Mouse (Mus musculus) megakaryocyte, embryonic 14.5 days (primary cell): ENCODE measurements around the gene 5330417C22Rik. TPM values are rescaled to one million over a fixed set of nuclear protein-coding genes. Genes with fewer than 3 reads are reported as not detected.
"Not testable (repeated sequence)": the region's sequence is repeated elsewhere in the genome, so short reads cannot be mapped to it uniquely, and the experiment has no call there.

Experiments used
- H3K27me3 ChIP-seq: replicated peaks from 2 replicates; pipeline ENCODE3; 2012; ENCODE audit warnings: inconsistent platforms
- H3K36me3 ChIP-seq: replicated peaks from 2 replicates; pipeline ENCODE3; 2012; ENCODE audit warnings: low read length, inconsistent platforms, mixed read lengths
- H3K4me1 ChIP-seq: 2 replicates; pipeline ENCODE4 v1.6.1; 2012; ENCODE audit warnings: inconsistent platforms
- H3K4me3 ChIP-seq: replicated peaks from 2 replicates; pipeline ENCODE3; 2012; ENCODE audit warnings: moderate library complexity, mild to moderate bottlenecking, inconsistent platforms
- H3K9me3 ChIP-seq: 2 replicates; pipeline ENCODE4 v1.6.1; 2012; ENCODE audit warnings: inconsistent platforms
- FLI1 ChIP-seq: IDR thresholded peaks from 2 replicates; pipeline ENCODE4 v1.6.1; 2012; ENCODE audit warnings: low read length, inconsistent platforms, mixed read lengths
- GATA1 ChIP-seq: IDR thresholded peaks from 3 replicates; pipeline ENCODE4 v1.6.1; 2012; ENCODE audit warnings: mixed read lengths, low read length, inconsistent platforms, borderline replicate concordance
- polyA plus RNA-seq: library from polyadenylated mRNA; stranded (reverse); fragments of >175 nt; gene quantifications from 2 replicates; pipeline ENCODE4 v1.2.3, GENCODE M21; 2012; ENCODE audit warnings: low replicate concordance; ENCODE audit not compliant: insufficient read depth

Gene 5330417C22Rik
- polyA plus RNA-seq, 1 experiment, result not detected

DNA sequence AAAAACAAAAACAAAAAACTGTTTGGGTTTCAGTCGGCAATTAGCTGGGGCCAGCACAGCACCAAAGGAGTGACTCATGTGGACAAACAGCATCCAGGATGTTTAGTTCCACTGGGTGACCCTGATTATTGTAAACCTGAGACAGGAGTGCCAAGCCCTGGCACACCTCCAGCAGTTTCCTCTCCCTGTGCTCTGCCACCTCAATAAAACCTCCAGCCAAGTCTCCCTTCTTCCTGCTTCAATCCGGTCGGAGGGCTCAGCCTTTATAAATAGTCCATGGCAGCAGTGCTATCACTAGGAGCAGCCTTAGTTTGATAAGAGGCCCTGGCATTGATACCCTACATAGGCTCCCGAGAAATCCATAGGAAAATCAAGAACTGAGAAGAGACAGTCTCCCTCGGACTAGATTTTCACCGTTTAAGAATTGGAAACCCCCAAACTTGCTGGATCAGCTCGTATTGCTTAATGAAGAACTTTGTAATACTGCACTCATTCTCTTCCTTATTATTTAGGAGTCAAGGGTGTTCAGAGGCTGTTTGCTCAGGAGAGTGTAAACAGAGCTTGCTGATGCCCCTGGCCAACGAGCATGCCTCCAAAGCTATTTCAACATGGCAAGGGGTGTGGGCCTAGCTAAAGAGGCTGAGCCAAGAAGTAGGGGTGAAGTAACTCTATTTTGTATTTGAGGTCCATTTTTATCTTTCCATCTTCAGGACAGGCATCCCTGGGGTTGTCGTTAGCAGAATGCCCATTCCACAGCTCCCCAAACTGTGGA lies 3.0 kb downstream of the 5330417C22Rik start:
- Histone ChIP-seq H3K36me3 (no peaks in the 10 kb centered on the region), H3K9me3 (peaks cover 10% of the 10 kb centered on the region), H3K4me1 (peaks cover 19% of the 10 kb centered on the region), H3K27me3 (peaks cover 53% of the 10 kb centered on the region), H3K4me3 (no peak overlapping the region)
- TF ChIP-seq GATA1, result no peak
- no peak for TF ChIP-seq FLI1

DNA sequence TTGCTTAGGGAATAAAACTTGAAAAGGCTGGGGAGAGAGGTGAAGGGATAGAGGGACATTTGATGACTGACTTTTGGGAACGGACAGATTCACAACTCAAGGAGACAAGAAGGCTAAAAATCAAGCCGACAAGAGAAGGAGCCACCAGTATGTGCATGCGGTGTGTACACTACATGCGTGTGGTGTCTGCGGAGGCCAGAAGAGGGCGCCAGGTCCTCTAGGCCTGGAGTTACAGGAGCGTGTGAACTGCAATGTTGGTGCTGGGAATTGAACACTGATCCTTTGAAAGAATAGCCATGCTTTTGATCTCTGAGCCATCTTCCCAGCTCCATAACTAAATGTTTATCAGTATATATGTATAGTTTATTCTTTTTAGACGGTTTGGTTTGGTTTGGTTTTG lies 7.8 kb downstream of the 5330417C22Rik start:
- Histone ChIP-seq H3K36me3 (no peaks in the 10 kb centered on the region), H3K27me3 (peaks cover 22% of the 10 kb centered on the region), H3K4me3 (no peak overlapping the region), H3K9me3 (peaks cover 17% of the 10 kb centered on the region), H3K4me1 (no peaks in the 10 kb centered on the region)
- TF ChIP-seq GATA1, result no peak
- TF ChIP-seq FLI1, result no peak

DNA sequence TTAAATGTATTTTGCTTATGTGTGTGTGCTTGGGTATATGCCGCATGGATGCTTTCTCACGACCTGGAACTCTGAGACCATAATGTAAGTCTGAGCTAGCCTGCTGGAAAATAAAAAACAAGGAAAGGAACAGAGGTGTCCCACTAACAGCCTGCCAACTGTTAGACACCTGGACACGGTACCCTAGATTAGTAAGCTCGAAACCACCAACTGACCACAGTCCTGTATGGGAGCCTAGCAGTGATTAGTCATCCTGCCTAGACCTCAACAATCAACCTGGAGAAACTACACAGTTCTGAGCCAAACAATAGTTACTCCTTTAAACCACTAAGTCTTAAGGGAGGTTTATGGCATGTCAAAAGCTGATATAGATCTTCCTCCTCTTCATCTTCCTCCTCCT lies 12.9 kb downstream of the 5330417C22Rik start:
- no peak for TF ChIP-seq GATA1
- no peak for TF ChIP-seq FLI1
- Histone ChIP-seq H3K27me3 (peaks cover 30% of the 10 kb centered on the region), H3K9me3 (peaks cover 8% of the 10 kb centered on the region), H3K36me3 (no peaks in the 10 kb centered on the region), H3K4me3 (no peak overlapping the region), H3K4me1 (no peaks in the 10 kb centered on the region)

DNA sequence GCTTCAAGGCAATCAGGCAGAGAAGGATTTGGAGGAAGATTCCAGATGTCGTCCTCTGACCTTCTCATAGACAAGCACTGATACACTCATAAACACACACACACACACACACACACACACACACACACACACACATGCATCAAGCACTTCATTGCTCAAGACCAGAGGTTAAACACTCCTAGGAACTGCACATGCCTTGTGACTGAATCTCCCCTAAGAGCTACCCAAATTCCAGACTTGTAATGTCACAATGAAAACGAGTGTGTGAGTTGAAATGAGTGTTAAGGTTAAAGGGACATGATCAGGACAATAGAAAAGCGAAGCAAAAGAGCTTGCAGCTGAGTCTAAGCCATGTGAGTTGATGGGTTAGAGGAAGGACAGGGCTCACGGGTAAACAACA lies 18.1 kb downstream of the 5330417C22Rik start:
- Histone ChIP-seq H3K4me3 (no peak overlapping the region), H3K27me3 (peaks cover 34% of the 10 kb centered on the region), H3K36me3 (no peaks in the 10 kb centered on the region), H3K9me3 (no peaks in the 10 kb centered on the region), H3K4me1 (peaks cover 9% of the 10 kb centered on the region)
- TF ChIP-seq GATA1 (no peak), FLI1 (no peak)

DNA sequence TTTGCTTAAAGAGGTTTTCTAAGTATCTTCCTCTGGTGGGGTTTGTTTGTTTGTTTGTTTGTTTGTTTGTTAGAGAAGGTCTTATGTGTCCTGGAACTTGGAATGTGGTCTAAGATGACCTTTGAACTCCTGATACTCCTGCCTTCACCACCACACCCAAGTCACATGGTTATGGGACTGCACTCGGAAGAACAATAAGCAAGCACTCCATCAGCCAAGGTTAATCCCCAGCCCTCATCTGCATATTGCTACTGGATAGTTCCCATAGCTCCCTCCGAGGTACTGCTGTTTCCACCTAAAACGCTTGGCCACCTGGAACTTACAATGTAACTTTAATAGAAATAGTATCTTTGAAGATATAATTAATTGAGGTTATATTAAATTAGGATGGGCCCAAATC lies 22.9 kb downstream of the 5330417C22Rik start:
- Histone ChIP-seq H3K4me3 (no peak overlapping the region), H3K4me1 (peaks cover 25% of the 10 kb centered on the region), H3K36me3 (no peaks in the 10 kb centered on the region), H3K9me3 (no peaks in the 10 kb centered on the region), H3K27me3 (peaks cover 33% of the 10 kb centered on the region)
- TF ChIP-seq FLI1, result no peak
- TF ChIP-seq GATA1, result no peak

DNA sequence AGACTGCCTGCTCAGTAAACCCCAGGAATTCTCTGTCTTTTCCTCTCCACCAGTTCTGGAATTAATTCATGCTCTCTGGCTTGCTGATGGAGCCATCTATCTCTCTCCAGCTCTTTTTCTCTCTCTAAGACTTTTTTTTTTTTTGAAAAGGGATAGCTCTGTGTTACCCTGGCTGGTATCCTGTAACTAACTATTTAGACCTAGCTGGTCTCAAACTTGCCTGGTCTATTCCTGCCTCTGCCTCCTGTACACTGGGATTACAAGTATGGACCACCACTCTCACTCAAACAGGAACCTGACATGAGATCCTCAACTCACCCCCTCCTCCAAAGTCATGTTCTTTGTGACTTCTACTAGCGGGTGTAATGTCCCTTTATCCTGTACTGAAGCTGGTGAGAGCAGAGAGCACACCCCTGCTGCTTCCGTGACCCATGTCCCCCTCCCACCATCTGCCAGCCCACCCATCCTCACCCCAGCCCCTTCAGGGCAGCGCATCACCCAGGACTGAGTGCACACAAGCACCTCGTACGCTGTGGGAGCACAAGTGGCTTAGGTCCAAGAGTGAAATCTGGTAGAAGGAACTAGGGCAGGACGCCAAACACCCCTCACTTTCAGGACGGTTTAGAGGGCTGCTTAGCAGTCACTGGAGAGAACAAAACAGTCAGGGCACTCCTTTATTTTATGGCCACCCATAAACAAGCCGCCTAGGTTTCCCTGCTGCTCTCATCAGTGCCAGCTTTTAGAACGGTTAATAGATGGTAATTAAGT lies 25.4 kb downstream of the 5330417C22Rik start:
- no peak for TF ChIP-seq FLI1
- TF ChIP-seq GATA1, result no peak

DNA sequence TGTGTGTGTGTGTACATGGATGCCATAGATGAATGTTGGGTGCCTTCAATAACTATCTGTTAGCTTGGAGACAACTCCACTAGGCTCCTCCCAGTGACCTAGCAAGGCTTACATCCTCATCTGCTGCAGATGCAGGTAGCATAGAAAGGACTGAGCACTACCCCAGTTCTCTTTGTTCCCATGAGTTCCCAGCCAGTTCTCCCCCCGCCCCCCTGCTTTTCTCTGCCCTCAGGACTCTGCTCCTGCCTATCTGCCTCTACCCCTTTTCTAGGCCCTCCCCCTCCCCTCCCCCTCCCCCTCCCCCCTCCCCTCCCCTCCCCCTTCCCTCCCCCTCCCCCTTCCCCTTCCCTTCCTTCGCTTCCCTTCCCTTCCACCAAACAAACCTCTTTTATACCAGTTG lies 26.2 kb downstream of the 5330417C22Rik start:
- Histone ChIP-seq H3K27me3 (peaks cover 42% of the 10 kb centered on the region), H3K9me3 (no peaks in the 10 kb centered on the region), H3K36me3 (no peaks in the 10 kb centered on the region), H3K4me1 (peaks cover 28% of the 10 kb centered on the region), H3K4me3 (no peak overlapping the region)
- TF ChIP-seq FLI1 (no peak), GATA1 (no peak)

More for the DNA sequence above, 25.4 kb downstream of the 5330417C22Rik start:
- Histone ChIP-seq H3K9me3 (no peaks in the 10 kb centered on the region), H3K36me3 (no peaks in the 10 kb centered on the region), H3K4me1 (peaks cover 29% of the 10 kb centered on the region), H3K27me3 (peaks cover 38% of the 10 kb centered on the region), H3K4me3 (no peak overlapping the region)

DNA sequence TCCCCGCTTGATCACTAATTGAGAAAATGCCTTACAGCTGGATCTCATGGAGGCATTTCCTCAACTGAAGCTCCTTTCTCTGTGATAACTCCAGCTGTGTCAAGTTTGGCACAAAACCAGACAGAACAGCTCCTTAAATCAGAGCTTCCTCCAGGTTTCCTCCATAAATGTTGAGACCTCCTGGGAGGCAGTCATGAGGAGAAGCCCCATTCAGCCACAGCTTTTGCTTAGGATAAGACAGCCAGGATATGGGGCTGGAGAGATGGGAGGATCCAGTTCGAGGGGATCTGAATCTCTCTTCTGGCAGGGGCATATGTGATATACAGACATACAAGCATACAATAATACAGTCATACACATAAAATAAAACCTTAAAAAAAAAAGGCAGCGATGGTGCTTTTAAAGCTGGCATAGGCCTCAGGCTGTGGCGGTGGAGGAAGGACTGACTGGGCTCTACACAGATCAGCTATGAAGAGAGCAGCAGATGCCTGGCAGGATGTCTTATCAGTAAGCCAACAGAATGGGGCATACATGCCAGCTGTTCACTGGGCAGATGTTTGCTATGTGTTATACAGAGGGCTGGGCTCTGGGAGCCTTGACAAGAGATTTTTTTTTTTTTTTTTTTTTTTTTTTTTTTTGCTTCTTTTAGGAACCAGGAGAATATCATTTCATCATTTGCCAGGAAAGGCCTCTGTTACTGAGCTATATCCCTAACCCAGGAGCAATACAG lies 27.4 kb downstream of the 5330417C22Rik start:
- Histone ChIP-seq H3K4me1 (peaks cover 25% of the 10 kb centered on the region), H3K9me3 (no peaks in the 10 kb centered on the region), H3K36me3 (no peaks in the 10 kb centered on the region), H3K4me3 (no peak overlapping the region), H3K27me3 (peaks cover 49% of the 10 kb centered on the region)
- TF ChIP-seq GATA1 (no peak), FLI1 (no peak)

DNA sequence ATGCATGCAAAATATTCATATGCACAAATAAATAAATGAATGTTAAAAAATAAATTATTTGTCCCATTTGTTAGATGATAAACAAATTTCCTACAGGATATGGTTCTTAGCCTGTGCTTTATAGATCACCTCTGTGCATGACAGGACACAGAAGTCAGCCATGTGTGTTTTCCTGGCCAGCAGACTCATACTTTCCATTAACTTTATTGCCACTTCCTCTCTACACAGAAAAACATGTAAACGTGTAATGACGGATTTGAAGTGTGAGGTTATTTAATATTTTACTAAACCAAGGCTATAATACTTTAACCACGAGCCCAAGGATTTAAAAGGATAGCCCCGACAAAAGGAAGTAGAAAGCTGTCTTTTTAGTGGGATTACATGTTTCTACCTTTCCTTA lies 32.4 kb downstream of the 5330417C22Rik start:
- H3K4me1 ChIP-seq, result peaks cover 11% of the 10 kb centered on the region
- H3K36me3 ChIP-seq, result no peaks in the 10 kb centered on the region
- peaks cover 39% of the 10 kb centered on the region for H3K27me3 ChIP-seq
- H3K4me3 ChIP-seq, result no peak overlapping the region
- TF ChIP-seq FLI1 (no peak), GATA1 (no peak)
- no peaks in the 10 kb centered on the region for H3K9me3 ChIP-seq

DNA sequence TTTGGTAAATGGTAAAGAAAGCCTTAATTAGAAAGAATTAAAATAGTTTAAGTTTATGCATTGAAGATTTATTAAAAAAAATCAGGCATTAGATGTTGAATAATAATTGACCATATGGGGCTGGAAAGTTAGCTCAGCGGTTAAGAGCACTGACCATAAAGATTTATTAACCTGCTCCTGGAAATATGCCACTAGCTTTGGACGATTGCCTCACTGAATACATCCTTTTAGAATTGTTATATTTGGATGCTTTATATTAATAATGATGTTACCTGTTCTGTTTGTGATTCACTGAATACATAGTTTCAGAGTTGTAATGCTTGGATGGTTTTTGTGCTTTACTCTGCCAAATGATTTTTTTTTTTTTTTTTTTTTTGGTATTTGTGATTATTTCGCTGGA lies 34.9 kb downstream of the 5330417C22Rik start:
- H3K36me3 ChIP-seq, H3K4me3 ChIP-seq, H3K4me1 ChIP-seq, H3K9me3 ChIP-seq: not testable (repeated sequence)
- peaks cover 42% of the 10 kb centered on the region for H3K27me3 ChIP-seq
